Comparison of ENCODE assay signal across 16 mouse cellular contexts in genomic region chr5:124266821-124267220, GRCm38 (mm10). TPM values are rescaled to one million over a fixed set of nuclear protein-coding genes. Genes with fewer than 3 reads are reported as not detected.
DNase-seq lines count a peak whose midpoint lies in the region; ATAC-seq and TF ChIP-seq lines count a peak whose summit lies in the region.
"Had no signal": no experiment of that assay in that cellular context is flagged by ENCODE, and none has a peak within 500 bp of the region (broad histone marks: within the 10 kb centered on the region; RNA-seq: fewer than 3 reads in every experiment).

No protein-coding gene starts in this region.

- H3K4me3 ChIP-seq in heart, embryonic 11.5 days (ENCODE audit: low read depth, low read length): no peak overlapping the region
- peak overlapping the region; percentile 85 for H3K4me3 ChIP-seq in megakaryocyte, embryonic 14.5 days (replicated peaks)
- H3K4me3 ChIP-seq in heart, postnatal 0 days (ENCODE audit: low read depth, low read length): no peak overlapping the region
- no peak overlapping the region for H3K4me3 ChIP-seq in gastrocnemius, adult 2 months
- H3K4me3 ChIP-seq: embryonic facial prominence, embryonic 12.5 days; hindbrain, embryonic 12.5 days; layer of hippocampus, adult 2 months had no signal

- peaks cover 9% of the 10 kb centered on the region for H3K36me3 ChIP-seq in heart, embryonic 11.5 days (ENCODE audit: control insufficient read depth, insufficient read depth, low read length)
- H3K36me3 ChIP-seq in megakaryocyte, embryonic 14.5 days (replicated peaks; ENCODE audit: low read length): peaks cover 46% of the 10 kb centered on the region
- peaks cover 38% of the 10 kb centered on the region for H3K36me3 ChIP-seq in heart, postnatal 0 days (replicated peaks; ENCODE audit: control insufficient read depth, insufficient read depth, low read length)

- H3K27ac ChIP-seq in heart, embryonic 11.5 days (ENCODE audit: low read depth, low read length): peak overlapping the region; percentile 41; the same call in 1 of the 2 replicates
- H3K27ac ChIP-seq in heart, postnatal 0 days (ENCODE audit: low read depth): 0 out of 2 replicates have a peak overlapping the region, but pooled peaks have one; percentile 4
- no peak overlapping the region for H3K27ac ChIP-seq in gastrocnemius, adult 2 months
- H3K27ac ChIP-seq: embryonic facial prominence, embryonic 12.5 days; hindbrain, embryonic 12.5 days; layer of hippocampus, adult 2 months had no signal

- peaks cover 13% of the 10 kb centered on the region for H3K4me1 ChIP-seq in heart, embryonic 11.5 days (ENCODE audit: control insufficient read depth, insufficient read depth, low read length)
- peaks cover 80% of the 10 kb centered on the region for H3K4me1 ChIP-seq in megakaryocyte, embryonic 14.5 days
- peaks cover 10% of the 10 kb centered on the region for H3K4me1 ChIP-seq in heart, postnatal 0 days (ENCODE audit: control insufficient read depth, insufficient read depth)

- H3K9ac ChIP-seq in heart, embryonic 11.5 days (ENCODE audit: low read depth, low read length): no peak overlapping the region
- H3K9ac ChIP-seq in heart, postnatal 0 days (replicated peaks; ENCODE audit: low read depth, low read length): no peak overlapping the region
- H3K9ac ChIP-seq: embryonic facial prominence, embryonic 12.5 days; hindbrain, embryonic 12.5 days had no signal

- 17% methylated on average over 6 of the region's 6 CpGs for WGBS in heart, embryonic 11.5 days (ENCODE audit: insufficient replicate concordance)
- 32% methylated on average over 6 of the region's 6 CpGs for WGBS in heart, postnatal 0 days

- TF ChIP-seq EP300 in heart, postnatal 0 days (IDR thresholded peaks at IDR 0.05; ENCODE audit: low read depth): no peak

- no peak for DNase-seq in heart, postnatal 36 days
- no peak for DNase-seq in heart, postnatal 0 days (ENCODE audit: low spot score)
- DNase-seq in layer of hippocampus, postnatal 36 days: no peak
- DNase-seq in gastrocnemius, adult 2 months: no peak
- DNase-seq: cerebellum, postnatal 10 days; gastrocnemius, postnatal 36 days; kidney, adult 18-20 months; midbrain, embryonic 14.5 days had no signal

- no peak overlapping the region for H3K4me2 ChIP-seq in heart, embryonic 11.5 days
- no peak overlapping the region for H3K4me2 ChIP-seq in heart, postnatal 0 days (ENCODE audit: low read depth, low read length)
- H3K4me2 ChIP-seq: embryonic facial prominence, embryonic 12.5 days; hindbrain, embryonic 12.5 days had no signal

- no peak for TF ChIP-seq CTCF in heart, postnatal 0 days (IDR thresholded peaks at IDR 0.05; ENCODE audit: low read depth)
- no peak for TF ChIP-seq CTCF in gastrocnemius, adult 2 months (IDR thresholded peaks at IDR 0.05)

- H3K9me3 ChIP-seq in heart, embryonic 11.5 days (replicated peaks; ENCODE audit: control insufficient read depth, low read length): no peaks in the 10 kb centered on the region; the same call in 1 of the 2 replicates
- H3K9me3 ChIP-seq in megakaryocyte, embryonic 14.5 days: peaks cover 11% of the 10 kb centered on the region
- no peaks in the 10 kb centered on the region for H3K9me3 ChIP-seq in heart, postnatal 0 days (replicated peaks; ENCODE audit: control insufficient read depth, low read length)
- H3K9me3 ChIP-seq: embryonic facial prominence, embryonic 12.5 days; hindbrain, embryonic 12.5 days had no signal

- H3K27me3 ChIP-seq in heart, embryonic 11.5 days (ENCODE audit: control insufficient read depth, insufficient read depth, low read length): no peaks in the 10 kb centered on the region
- no peaks in the 10 kb centered on the region for H3K27me3 ChIP-seq in megakaryocyte, embryonic 14.5 days (replicated peaks)
- no peaks in the 10 kb centered on the region for H3K27me3 ChIP-seq in heart, postnatal 0 days (ENCODE audit: control insufficient read depth, insufficient read depth, low read length)
- H3K27me3 ChIP-seq: embryonic facial prominence, embryonic 12.5 days; hindbrain, embryonic 12.5 days had no signal

- no peak for ATAC-seq in heart, embryonic 11.5 days (replicated peaks; ENCODE audit: insufficient number of reproducible peaks, low FRiP score, low TSS enrichment)
- no peak for ATAC-seq in megakaryocyte, adult 5-6 weeks (ENCODE audit: poor library complexity, severe bottlenecking)
- peak; percentile 27; the same call in 1 of the 2 replicates for ATAC-seq in heart, postnatal 0 days (ENCODE audit: insufficient read depth, low read depth)
- ATAC-seq in megakaryocyte progenitor cell, adult 5-6 weeks (replicated peaks; ENCODE audit: poor library complexity): peak; percentile 76
- ATAC-seq: CD4-positive, CD25-positive, alpha-beta regulatory T cell, adult 4 months had no signal

- intact Hi-C loops in heart, postnatal 36 days (cut with DNase I): no loop called here
- intact Hi-C loops in gastrocnemius, adult 2 months (cut with DNase I): no loop called here

RNA-seq across cellular contexts. Expression of gene Pitpnm2, which starts 17.3 kb away (rescaled TPM):
- 7.0 and 7.8 TPM in 2 replicates for polyA plus RNA-seq in heart, embryonic 11.5 days (2014; fragmentation: Nextera tagmentation; extraction: Ambion mirVana)
- total RNA-seq in heart, postnatal 36 days (2021): 10 to 100 TPM; 43.9 to 45.5 TPM
- polyA plus RNA-seq in megakaryocyte, embryonic 14.5 days (2012; ENCODE audit: insufficient read depth, low replicate concordance): 30.1 and 45.3 TPM in 2 replicates
- 3.3 and 3.5 TPM in 2 replicates for total RNA-seq in megakaryocyte, adult 5-6 weeks (2015)
- total RNA-seq in megakaryocyte, adult 5-6 weeks (2017): 1.2 and 7.6 TPM in 2 replicates
- total RNA-seq in heart, postnatal 0 days (2014; rRNA removed; ENCODE audit: low replicate concordance): 17.1 and 28.6 TPM in 2 replicates
- 3.1 and 3.2 TPM in 2 replicates for polyA plus RNA-seq in heart, postnatal 0 days (2015; fragmentation: Nextera tagmentation; extraction: Ambion mirVana)
- 6.0 and 7.5 TPM in 2 replicates for total RNA-seq in megakaryocyte progenitor cell, adult 5-6 weeks (2015)
- 2.5 and 3.1 TPM in 2 replicates for total RNA-seq in megakaryocyte progenitor cell, adult 5-6 weeks (2017)
- 100 to 1,000 TPM; 281 to 377 TPM for total RNA-seq in layer of hippocampus, postnatal 36 days (2021)
- total RNA-seq in gastrocnemius, adult 2 months (2021): 10 to 100 TPM; 18.1 to 28.4 TPM

Comparison
In these comparisons a context has a peak if more than half of its experiments do, and no peak if none do; other contexts are left out.
1. ATAC-seq: peak in heart, postnatal 0 days (single experiment) and megakaryocyte progenitor cell, adult 5-6 weeks (single experiment); none in heart, embryonic 11.5 days (single experiment) and megakaryocyte, adult 5-6 weeks (single experiment).